Mouse (Mus musculus): ENCODE measurements around the gene H2al1i. TPM values are rescaled to one million over a fixed set of nuclear protein-coding genes. Genes with fewer than 3 reads are reported as not detected.

The H2al1i gene
- not detected for polyA plus RNA-seq (2014; fragmentation: Illumina TruSeq; extraction: RNeasy Lipid Tissue Mini Kit (QIAGEN cat#74804); ENCODE audit: low read depth, low replicate concordance)

GRCm38 (mm10) chrX:11324359-11324758, at the start of gene H2al1i:
Gene H2al1i, plus strand, starts transcription at chrX:11324659.

DNA sequence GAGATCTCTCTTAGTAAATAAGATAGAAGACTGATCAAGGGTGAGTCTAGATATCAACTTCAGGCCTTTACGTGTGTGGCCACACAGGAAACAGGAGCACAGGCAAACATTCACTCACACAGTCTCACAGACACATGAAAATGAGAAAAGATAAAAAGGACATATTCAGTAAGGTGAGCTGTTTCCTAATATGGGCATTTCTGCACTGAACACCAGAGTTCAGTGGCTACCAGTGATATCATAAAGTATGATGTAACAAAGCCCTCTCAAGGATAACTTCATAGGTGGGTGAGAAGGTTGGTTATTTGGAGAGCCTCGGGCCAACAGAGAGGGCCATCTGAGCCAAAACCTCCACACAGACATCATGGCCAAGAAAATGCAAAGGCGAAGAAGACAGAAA, 25.5 kb upstream of the H2al1i start, which contains the start of gene H2al1a:
TSS of gene H2al1a (plus strand) at position 301 of the 400 bp plus-strand sequence.

GRCm38 (mm10) chrX:11302132-11302531, 22.3 kb upstream of the H2al1i start, which contains the start of gene H2al1b:
Gene H2al1b, plus strand, starts transcription at chrX:11302432.

DNA sequence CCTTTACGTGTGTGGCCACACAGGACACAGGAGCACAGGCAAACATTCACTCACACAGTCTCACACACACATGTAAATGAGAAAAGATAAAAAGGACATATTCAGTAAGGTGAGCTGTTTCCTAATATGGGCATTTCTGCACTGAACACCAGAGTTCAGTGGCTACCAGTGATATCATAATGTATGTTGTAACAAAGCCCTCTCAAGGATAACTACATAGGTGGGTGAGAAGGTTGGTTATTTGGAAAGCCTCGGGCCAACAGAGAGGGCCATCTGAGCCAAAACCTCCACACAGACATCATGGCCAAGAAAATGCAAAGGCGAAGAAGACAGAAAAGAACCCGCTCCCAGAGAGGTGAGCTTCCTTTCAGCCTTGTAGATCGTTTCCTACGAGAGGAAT, 19.1 kb upstream of the H2al1i start, which contains the start of gene H2al1c:
TSS of gene H2al1c (plus strand) at position 301 of the 400 bp plus-strand sequence.

GRCm38 (mm10) chrX:11308524-11308923, 15.9 kb upstream of the H2al1i start, which contains the start of gene H2al1d:
Gene H2al1d, plus strand, starts transcription at chrX:11308824.

DNA sequence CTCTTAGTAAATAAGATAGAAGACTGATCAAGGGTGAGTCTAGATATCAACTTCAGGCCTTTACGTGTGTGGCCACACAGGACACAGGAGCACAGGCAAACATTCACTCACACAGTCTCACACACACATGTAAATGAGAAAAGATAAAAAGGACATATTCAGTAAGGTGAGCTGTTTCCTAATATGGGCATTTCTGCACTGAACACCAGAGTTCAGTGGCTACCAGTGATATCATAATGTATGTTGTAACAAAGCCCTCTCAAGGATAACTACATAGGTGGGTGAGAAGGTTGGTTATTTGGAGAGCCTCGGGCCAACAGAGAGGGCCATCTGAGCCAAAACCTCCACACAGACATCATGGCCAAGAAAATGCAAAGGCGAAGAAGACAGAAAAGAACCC, 12.8 kb upstream of the H2al1i start, which contains the start of gene H2al1e:
TSS of gene H2al1e (plus strand) at position 301 of the 400 bp plus-strand sequence.

GRCm38 (mm10) chrX:11314858-11315257, 9.6 kb upstream of the H2al1i start, which contains the start of gene H2al1f:
Gene H2al1f, plus strand, starts transcription at chrX:11315158.

GRCm38 (mm10) chrX:11317956-11318355, 6.5 kb upstream of the H2al1i start, which contains the start of gene H2al1g:
Gene H2al1g, plus strand, starts transcription at chrX:11318256.

DNA sequence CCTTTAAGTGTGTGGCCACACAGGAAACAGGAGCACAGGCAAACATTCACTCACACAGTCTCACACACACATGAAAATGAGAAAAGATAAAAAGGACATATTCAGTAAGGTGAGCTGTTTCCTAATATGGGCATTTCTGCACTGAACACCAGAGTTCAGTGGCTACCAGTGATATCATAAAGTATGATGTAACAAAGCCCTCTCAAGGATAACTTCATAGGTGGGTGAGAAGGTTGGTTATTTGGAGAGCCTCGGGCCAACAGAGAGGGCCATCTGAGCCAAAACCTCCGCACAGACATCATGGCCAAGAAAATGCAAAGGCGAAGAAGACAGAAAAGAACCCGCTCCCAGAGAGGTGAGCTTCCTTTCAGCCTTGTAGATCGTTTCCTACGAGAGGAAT, 3.3 kb upstream of the H2al1i start, which contains the start of gene H2al1h:
TSS of gene H2al1h (plus strand) at position 301 of the 400 bp plus-strand sequence.

DNA sequence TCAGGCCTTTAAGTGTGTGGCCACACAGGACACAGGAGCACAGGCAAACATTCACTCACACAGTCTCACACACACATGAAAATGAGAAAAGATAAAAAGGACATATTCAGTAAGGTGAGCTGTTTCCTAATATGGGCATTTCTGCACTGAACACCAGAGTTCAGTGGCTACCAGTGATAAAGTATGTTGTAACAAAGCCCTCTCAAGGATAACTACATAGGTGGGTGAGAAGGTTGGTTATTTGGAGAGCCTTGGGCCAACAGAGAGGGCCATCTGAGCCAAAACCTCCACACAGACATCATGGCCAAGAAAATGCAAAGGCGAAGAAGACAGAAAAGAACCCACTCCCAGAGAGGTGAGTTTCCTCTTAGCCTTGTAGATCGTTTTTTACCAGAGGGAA, 3.1 kb downstream of the H2al1i start, which contains the start of gene H2al1j:
TSS of gene H2al1j (plus strand) at position 301 of the 400 bp plus-strand sequence.

Other genes with a start within 250 kb of the H2al1i start
- gene H2al1a, start 25.4 kb upstream of the H2al1i start, polyA plus RNA-seq (2014; fragmentation: Illumina TruSeq; extraction: RNeasy Lipid Tissue Mini Kit (QIAGEN cat#74804); ENCODE audit: low read depth, low replicate concordance): not detected
- gene H2al1b, start 22.2 kb upstream of the H2al1i start, polyA plus RNA-seq (2014; fragmentation: Illumina TruSeq; extraction: RNeasy Lipid Tissue Mini Kit (QIAGEN cat#74804); ENCODE audit: low read depth, low replicate concordance): not detected
- not detected for gene H2al1c, start 19.0 kb upstream of the H2al1i start, polyA plus RNA-seq (2014; fragmentation: Illumina TruSeq; extraction: RNeasy Lipid Tissue Mini Kit (QIAGEN cat#74804); ENCODE audit: low read depth, low replicate concordance)
- gene H2al1d, start 15.8 kb upstream of the H2al1i start, polyA plus RNA-seq (2014; fragmentation: Illumina TruSeq; extraction: RNeasy Lipid Tissue Mini Kit (QIAGEN cat#74804); ENCODE audit: low read depth, low replicate concordance): not detected
- not detected for gene H2al1e, start 12.7 kb upstream of the H2al1i start, polyA plus RNA-seq (2014; fragmentation: Illumina TruSeq; extraction: RNeasy Lipid Tissue Mini Kit (QIAGEN cat#74804); ENCODE audit: low read depth, low replicate concordance)
- gene H2al1f, start 9.5 kb upstream of the H2al1i start, polyA plus RNA-seq (2014; fragmentation: Illumina TruSeq; extraction: RNeasy Lipid Tissue Mini Kit (QIAGEN cat#74804); ENCODE audit: low read depth, low replicate concordance): not detected
- gene H2al1g, start 6.4 kb upstream of the H2al1i start, polyA plus RNA-seq (2014; fragmentation: Illumina TruSeq; extraction: RNeasy Lipid Tissue Mini Kit (QIAGEN cat#74804); ENCODE audit: low read depth, low replicate concordance): not detected
- not detected for gene H2al1h, start 3.2 kb upstream of the H2al1i start, polyA plus RNA-seq (2014; fragmentation: Illumina TruSeq; extraction: RNeasy Lipid Tissue Mini Kit (QIAGEN cat#74804); ENCODE audit: low read depth, low replicate concordance)
- gene H2al1j, start 3.2 kb downstream of the H2al1i start, polyA plus RNA-seq (2014; fragmentation: Illumina TruSeq; extraction: RNeasy Lipid Tissue Mini Kit (QIAGEN cat#74804); ENCODE audit: low read depth, low replicate concordance): not detected

Data from liver, adult 10 weeks (tissue).